In genomic region chr5:123883891-123884290, GRCm38 (mm10) we compare ENCODE assay signal across 33 mouse cellular contexts. TPM values are rescaled to one million over a fixed set of nuclear protein-coding genes. Genes with fewer than 3 reads are reported as not detected.
"Had no signal": no experiment of that assay in that cellular context is flagged by ENCODE, and none has a peak within 500 bp of the region (broad histone marks: within the 10 kb centered on the region; RNA-seq: fewer than 3 reads in every experiment).

No protein-coding gene starts in this region.

- H3K27me3 ChIP-seq: hindbrain, embryonic 12.5 days; intestine, embryonic 15.5 days; limb, embryonic 12.5 days had no signal

- H3K4me2 ChIP-seq: heart, embryonic 11.5 days; hindbrain, embryonic 12.5 days; hindbrain, embryonic 14.5 days; intestine, embryonic 15.5 days; limb, embryonic 12.5 days; liver, embryonic 11.5 days had no signal

- ATAC-seq: hindbrain, embryonic 16.5 days; inflammation-experienced regulatory T-cells, adult 6 months; intestine, embryonic 15.5 days; intestine, postnatal 0 days had no signal

- H3K4me3 ChIP-seq: heart, adult 2 months; hindbrain, embryonic 10.5 days; hindbrain, embryonic 12.5 days; intestine, embryonic 15.5 days; layer of hippocampus, adult 2 months; left cerebral cortex, adult 2 months; limb, embryonic 10.5 days; limb, embryonic 12.5 days had no signal

- H3K9ac ChIP-seq: hindbrain, embryonic 12.5 days; hindbrain, embryonic 14.5 days; intestine, embryonic 15.5 days; limb, embryonic 12.5 days had no signal

- H3K27ac ChIP-seq: heart, adult 2 months; hindbrain, embryonic 10.5 days; hindbrain, embryonic 12.5 days; hindbrain, embryonic 14.5 days; intestine, embryonic 15.5 days; layer of hippocampus, adult 2 months; left cerebral cortex, adult 2 months; limb, embryonic 10.5 days; limb, embryonic 12.5 days had no signal

- H3K36me3 ChIP-seq: hindbrain, embryonic 10.5 days; hindbrain, embryonic 12.5 days; intestine, embryonic 15.5 days; limb, embryonic 10.5 days; limb, embryonic 12.5 days had no signal

- H3K9me3 ChIP-seq: hindbrain, embryonic 10.5 days; hindbrain, embryonic 12.5 days; intestine, embryonic 15.5 days; limb, embryonic 10.5 days; limb, embryonic 12.5 days had no signal

- DNase-seq: gastrocnemius, postnatal 14 days; gastrocnemius, postnatal 36 days; heart, adult 11 months; heart, adult 2 months; heart, postnatal 10 days; heart, postnatal 4 days; kidney, adult 18-20 months; kidney, adult 8-10 months; kidney, postnatal 10 days; kidney, postnatal 25 days; kidney, postnatal 4 days; liver had no signal

RNA-seq across cellular contexts. Expression of gene Hcar1, which starts 4.1 kb away (rescaled TPM):
- polyA plus RNA-seq: heart, embryonic 11.5 days; hindbrain, embryonic 10.5 days; inflammation-experienced regulatory T-cells, adult 6 months; limb, embryonic 10.5 days; limb, embryonic 12.5 days had no signal

RNA-seq across cellular contexts. Expression of gene Hcar2, which starts 18.6 kb away (rescaled TPM):
- total RNA-seq: gastrocnemius, adult 18-20 months; gastrocnemius, postnatal 14 days; heart, postnatal 4 days; layer of hippocampus, adult 2 months; layer of hippocampus, postnatal 10 days; left cerebral cortex, adult 2 months; left cerebral cortex, postnatal 14 days; left cerebral cortex, postnatal 36 days had no signal
- polyA plus RNA-seq: heart, embryonic 11.5 days; heart, embryonic 14.5 days; heart, embryonic 16.5 days; hindbrain, embryonic 12.5 days; hindbrain, embryonic 14.5 days; hindbrain, embryonic 16.5 days; kidney, embryonic 14.5 days; kidney, embryonic 16.5 days; limb, embryonic 10.5 days; liver, embryonic 11.5 days had no signal

RNA-seq across cellular contexts. Expression of gene Gm43518, which starts 43.3 kb away (rescaled TPM):
- total RNA-seq: gastrocnemius, adult 18-20 months; left cerebral cortex, postnatal 14 days had no signal
- polyA plus RNA-seq: heart, adult 2 months had no signal
